Mouse (Mus musculus): ENCODE data around the gene Ubc.
A peak's percentile ranks its signal among the peaks of the same experiment; 100 is the strongest.
"Not testable (repeated sequence)": the region's sequence is repeated elsewhere in the genome, so short reads cannot be mapped to it uniquely, and the experiment has no call there.

The Ubc gene

DNA sequence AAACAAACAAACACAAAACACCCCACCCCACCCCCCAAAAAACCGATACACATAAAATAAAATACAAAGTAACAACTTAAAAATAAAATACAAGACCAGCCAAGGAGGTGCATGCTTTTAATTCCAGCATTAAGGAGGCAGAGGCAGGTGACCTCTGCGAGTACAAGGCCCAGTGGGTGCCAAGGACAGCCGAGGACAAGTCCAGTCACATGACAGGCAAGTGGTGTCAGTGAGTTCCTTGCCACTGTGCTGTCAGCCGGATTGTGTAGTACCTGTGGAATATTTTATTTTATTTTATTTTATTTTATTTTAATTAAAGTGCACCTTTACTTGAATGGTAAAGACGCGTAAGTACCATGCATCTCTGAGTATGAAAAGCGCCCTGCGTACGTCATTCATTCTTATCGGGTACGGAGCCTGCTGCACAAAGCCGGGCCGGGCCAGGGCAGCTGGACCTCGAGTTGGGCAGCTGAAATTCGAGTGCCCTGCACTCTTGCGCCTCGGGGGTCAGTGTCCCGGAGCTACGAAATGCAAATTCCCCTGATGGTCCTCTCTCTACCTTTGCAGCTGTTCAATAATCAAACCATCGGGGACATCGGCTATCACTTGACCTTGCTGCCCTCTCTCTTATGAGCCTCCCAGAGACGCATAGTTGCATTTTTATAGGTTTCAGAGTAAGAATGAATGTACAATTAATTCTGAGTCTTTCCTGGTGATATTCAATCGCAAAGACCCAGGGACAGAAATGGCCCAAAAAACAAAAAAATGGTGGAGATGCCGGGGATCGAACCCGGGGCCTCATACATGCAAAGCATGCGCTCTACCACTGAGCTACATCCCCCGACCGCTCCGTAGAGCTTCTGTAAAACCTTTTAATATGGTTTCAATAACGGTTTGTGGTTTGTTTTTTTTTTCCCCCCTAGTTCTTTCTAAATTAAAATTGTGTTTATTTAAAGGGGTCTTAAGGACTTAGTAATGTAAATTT lies 13.8 kb upstream of the Ubc start:
- DNase-seq: peak; percentile 78

DNA sequence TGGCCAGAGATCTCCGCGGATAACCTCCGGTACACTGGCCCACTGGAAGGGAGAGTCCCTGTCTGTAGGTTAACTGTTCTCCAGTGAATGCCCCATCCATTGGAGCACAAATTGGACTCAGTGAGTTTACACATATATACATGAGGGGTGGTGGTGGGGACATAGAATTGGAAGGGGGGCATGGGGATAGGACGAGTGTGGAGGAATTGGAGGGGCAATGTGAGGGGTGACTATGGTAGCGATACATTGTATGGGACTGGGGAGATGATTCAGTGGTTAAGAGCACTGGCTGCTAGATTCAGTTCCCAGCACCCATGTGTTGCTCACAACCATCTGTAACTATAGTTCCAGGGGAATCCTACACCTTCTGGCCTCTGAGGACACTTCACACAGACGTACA lies 13.0 kb upstream of the Ubc start:
- no peak for DNase-seq

GRCm38 (mm10) chr5:125402476-125402875 lies 12.5 kb upstream of the Ubc start:
- no peak for DNase-seq

- no peak for DNase-seq
These were observed 10.9 kb upstream of the Ubc start for GRCm38 (mm10) chr5:125400903-125401302.

- no peak for DNase-seq
These were observed 5.0 kb upstream of the Ubc start for GRCm38 (mm10) chr5:125395008-125395407.

GRCm38 (mm10) chr5:125393622-125394603 lies 3.9 kb upstream of the Ubc start:
- peak; percentile 85 for DNase-seq

GRCm38 (mm10) chr5:125392977-125393621 lies 3.1 kb upstream of the Ubc start:
- peak; percentile 97 for DNase-seq

GRCm38 (mm10) chr5:125392618-125392976 lies 2.6 kb upstream of the Ubc start:
- DNase-seq: no peak

DNA sequence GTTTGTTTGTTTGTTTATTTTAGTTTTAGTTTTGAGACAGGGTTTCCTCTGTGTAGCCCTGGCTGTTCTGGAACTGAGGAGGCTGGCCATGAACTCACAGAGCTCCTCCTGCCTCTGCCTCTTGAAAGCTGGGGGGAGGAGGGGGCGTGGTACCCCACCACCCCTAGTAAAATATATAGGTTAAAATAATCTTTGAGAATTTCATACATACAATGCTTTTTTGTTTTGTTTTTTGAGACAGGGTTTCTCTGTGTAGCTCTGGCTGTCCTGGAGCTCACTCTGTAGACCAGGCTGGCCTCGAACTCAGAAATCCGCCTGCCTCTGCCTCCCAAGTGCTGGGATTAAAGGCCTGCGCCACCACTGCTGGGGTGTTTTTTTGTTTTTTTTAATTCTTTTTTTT lies 2.2 kb upstream of the Ubc start:
- DNase-seq: not testable (repeated sequence)

DNA sequence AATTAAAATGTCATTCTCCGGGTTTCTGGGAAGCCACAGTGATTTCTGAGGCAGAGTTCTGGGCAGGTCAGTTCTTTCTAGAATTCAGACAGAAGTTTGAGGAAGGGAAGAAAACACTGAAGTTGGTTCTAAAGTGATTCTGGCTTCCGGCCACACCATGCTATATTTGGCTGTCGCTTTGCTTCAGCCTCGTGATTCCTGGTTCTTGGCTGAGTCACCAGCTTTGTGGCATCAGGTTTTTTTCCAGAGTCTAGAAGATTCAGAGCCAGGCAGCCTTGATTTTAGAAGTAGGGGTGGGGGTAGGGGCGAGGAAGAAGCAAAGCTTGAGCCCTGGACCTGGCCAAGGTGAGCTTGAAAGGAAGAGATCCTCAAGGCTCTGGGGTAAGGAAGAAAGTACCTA lies 1.6 kb upstream of the Ubc start:
- DNase-seq: no peak

- no peak for DNase-seq
These were observed 990 bp upstream of the Ubc start for GRCm38 (mm10) chr5:125390906-125391477.

GRCm38 (mm10) chr5:125389131-125389578 lies 847 bp downstream of the Ubc start, which contains the start of gene Gm10382:
Gm10382 (plus strand) TSS chr5:125389322.
- DNase-seq: peak; percentile 83

DNA sequence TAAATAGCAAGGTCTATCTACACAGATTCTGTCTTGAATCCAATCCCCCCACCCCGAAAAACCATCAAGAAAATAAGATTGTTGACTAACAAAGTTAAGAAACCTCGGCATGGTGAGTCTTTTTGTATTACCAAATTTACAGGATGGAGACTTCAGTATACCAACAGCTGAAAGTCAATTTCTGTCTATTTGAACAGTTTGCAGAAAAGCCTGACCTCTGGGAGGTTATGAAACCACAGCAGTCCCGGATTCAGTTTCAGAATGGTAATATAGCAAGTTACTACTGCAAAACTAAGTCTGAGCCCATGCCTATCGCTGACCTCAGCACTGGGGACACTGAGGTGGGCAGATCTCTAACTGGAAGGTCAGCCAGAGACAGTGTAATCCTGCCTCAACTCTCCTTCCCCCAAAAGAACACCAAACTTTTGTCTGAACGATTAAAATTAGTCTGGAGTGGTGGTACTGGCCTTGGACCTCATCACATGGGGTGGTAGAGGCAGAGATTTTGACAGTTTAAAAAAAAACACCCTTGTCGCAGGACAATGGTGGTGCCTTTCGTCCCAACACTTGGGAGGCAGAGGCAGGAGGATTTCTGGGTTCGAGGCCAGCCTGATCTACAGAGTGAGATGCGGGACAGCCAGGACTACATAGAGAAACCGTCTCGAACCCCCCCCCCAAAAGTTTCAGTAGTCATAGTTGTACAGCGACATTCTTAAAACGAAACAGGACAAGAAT lies 1.5 kb downstream of the Ubc start:
- no peak for DNase-seq

- DNase-seq: not testable (repeated sequence)
These were observed 2.7 kb downstream of the Ubc start for GRCm38 (mm10) chr5:125387295-125387694.

- DNase-seq: no peak
These were observed 4.6 kb downstream of the Ubc start for GRCm38 (mm10) chr5:125385215-125385940.

DNA sequence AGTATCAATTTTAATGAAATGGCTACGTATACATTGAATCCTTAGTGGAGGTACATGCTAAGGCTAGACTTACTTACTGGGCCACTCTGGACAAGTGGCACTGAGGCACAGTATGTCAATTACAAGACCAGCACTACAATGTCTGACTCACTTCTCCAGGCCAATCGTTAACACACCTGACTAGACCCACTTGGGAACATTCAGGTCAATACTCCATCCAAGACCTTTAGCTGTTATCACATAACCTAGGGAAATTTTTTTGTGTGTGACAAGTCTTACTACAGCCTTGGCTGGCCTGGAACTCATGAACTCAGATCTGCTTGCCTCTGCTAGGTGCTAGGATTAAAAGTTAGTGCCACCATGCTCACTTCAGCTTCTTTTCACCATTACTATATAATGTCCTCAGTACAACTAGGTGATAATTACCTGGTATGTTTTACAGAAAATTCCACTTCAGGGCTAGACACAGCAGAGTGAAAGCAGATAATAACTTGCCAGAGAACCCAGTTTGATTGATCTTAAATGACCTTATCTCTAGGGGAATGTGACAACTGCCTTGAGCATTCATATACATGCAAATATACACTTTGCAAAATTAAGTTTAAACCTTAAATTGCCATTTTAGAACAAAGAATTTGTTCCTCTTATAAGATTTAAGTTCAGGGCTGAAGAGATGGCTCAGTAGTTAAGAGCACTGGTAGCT lies 5.3 kb downstream of the Ubc start:
- no peak for DNase-seq

- no peak for DNase-seq
These were observed 6.2 kb downstream of the Ubc start for GRCm38 (mm10) chr5:125383637-125384420.

- DNase-seq: peak; percentile 60
These were observed 7.1 kb downstream of the Ubc start for GRCm38 (mm10) chr5:125382673-125383558.
